Mouse (Mus musculus): Measurements from ENCODE around the gene Gramd1a. TPM values are rescaled to one million over a fixed set of nuclear protein-coding genes. Genes with fewer than 3 reads are reported as not detected.

Gene Gramd1a
- total RNA-seq, 2 experiments from 2014 or later: 123 to 134 TPM

DNA sequence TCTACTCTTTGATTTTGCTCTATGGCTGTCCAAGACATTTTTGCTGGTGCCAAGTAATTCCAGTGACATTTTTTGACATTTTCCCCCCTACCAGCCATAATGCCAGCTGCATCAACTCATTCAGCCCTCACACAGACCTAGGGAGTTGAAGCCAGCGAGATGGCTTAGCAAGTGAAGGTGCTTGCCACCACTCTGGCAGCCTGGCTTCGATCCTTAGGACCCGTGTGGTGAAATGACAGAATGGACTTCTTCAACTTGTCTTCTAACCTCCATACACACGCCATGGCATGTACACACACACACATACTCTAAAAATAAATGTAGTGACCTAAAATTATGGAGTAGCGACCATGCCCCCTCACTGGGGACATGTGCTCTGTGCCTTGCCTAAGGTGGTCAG, 31.3 kb downstream of the Gramd1a start:
- DNase-seq (ENCODE audit: low spot score in 2 of 2): no peak

GRCm38 (mm10) chr7:31123697-31124096, 32.0 kb downstream of the Gramd1a start:
- no peak for DNase-seq (ENCODE audit: low spot score in 2 of 2)

DNA sequence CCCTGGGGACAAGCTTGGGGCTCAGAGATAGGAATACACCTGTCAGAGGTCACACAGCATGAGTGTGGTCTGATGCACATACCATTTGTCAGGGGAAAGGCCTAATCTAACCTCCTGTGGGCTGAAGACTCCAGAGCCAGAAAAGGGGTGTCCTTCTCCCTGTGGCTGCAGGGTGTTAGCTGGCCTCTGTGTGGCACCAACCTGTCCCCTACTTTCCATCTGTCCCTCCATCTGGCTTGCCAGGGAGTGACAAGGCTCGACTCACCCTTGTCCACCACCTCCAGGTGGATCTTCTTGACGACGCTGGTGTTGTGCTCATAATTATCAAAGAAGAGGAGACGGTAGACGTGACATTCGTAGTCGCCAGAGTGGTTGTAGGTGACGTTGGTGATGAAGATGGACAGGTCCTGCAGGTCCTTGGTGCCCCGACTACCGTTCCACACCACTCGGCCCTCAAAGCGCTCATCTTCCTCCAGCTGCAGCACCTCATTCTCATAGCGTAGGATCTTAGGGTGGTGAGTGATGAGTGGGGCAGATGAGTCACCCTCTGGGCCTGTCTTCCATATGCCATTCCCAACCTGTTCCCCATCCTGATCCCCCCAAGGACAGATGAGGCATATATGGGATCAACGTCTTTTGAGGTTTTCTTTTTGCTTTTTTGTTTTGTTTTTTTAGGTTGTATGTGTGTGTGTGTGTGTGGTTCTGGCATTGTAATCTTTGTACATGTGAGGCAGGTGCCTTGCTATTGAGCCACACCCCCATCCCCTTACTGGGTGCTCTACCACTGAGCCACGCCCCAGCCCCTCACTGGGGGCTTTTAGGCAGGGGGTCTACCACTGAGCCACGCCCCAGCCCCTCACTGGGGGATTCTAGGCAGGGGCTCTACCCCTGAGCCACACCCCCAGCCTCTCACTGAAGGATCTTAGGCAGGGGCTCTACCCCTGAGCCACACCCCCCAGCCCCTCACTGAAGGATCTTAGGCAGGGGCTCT, 32.8 kb downstream of the Gramd1a start:
- DNase-seq (ENCODE audit: low spot score in 2 of 2): no peak

DNA sequence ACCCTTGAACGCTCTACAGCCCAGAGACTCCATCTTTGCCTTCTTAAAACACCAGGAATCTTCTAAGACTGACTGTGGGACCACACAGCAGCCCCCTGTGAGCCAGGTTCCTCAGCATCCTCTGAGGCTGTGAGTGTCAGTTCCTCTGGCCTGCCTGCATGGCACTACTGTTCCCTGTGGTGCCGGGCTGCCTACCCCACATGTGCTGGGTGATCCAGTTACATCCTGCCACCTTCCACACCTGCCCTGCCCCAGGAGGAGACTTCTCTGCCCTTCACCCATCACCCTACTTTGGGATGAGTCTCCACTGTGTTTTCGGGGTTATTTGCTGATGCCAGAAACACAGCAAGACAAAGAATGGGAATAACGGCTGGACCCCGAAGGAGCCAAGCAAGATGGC, 36.1 kb downstream of the Gramd1a start:
- no peak for DNase-seq (ENCODE audit: low spot score in 2 of 2)

- no peak for DNase-seq (ENCODE audit: low spot score in 2 of 2)
Observed at GRCm38 (mm10) chr7:31118486-31118885, 37.2 kb downstream of the Gramd1a start.

GRCm38 (mm10) chr7:31117465-31117864, 38.2 kb downstream of the Gramd1a start:
- peak in 1 of 2 experiments; percentile 70 for DNase-seq (ENCODE audit: low spot score in 2 of 2)

DNA sequence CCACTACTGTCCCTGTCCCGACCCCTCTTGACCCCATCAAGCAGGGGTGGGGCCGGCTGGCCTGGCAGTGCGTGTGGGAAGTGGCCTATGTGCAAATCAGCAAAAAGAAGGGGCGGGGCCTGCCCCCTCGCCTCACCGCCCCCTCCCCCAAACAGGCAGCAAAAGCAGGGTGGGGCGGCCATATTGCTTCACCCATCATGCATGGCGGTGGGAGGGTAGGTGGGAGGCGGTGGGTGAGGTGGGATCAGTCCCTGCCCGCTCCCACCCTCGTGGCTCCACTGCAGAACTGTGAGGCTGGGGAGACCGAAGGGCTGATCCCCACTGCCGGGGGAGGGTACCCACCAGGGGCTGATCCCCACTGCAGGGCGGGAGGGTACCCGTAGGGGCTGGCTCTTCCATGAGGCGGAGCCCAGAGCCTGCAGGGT, 39.0 kb downstream of the Gramd1a start:
- no peak for DNase-seq (ENCODE audit: low spot score in 2 of 2)

DNA sequence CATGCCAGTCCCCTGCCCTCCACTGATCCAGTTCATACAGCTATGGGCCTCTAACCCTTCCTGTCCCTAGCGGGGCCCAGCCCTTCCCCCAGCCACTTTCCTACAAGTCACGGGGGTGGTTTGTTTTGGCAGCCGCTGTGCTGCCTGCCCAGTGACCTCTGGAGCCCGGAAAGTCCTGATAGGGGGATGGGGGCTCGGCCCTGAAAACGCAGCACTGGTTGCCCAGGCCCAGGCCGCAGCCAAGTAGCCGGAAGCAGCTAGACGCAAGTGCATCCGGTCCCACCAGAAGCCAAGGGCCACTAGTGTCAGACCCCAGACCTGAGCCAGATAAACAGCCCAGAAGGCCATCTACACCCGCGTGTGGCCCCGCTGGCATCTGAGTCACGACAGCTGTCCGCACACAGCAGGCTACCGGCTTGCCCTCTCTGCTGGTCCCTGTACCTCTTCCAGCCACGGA, 40.1 kb downstream of the Gramd1a start:
- no peak for DNase-seq (ENCODE audit: low spot score in 2 of 2)

GRCm38 (mm10) chr7:31115182-31115581, 40.5 kb downstream of the Gramd1a start, which contains the start of gene Hpn:
Gene Hpn (minus strand): TSS chr7:31115290.
- DNase-seq (ENCODE audit: low spot score in 2 of 2): no peak

DNA sequence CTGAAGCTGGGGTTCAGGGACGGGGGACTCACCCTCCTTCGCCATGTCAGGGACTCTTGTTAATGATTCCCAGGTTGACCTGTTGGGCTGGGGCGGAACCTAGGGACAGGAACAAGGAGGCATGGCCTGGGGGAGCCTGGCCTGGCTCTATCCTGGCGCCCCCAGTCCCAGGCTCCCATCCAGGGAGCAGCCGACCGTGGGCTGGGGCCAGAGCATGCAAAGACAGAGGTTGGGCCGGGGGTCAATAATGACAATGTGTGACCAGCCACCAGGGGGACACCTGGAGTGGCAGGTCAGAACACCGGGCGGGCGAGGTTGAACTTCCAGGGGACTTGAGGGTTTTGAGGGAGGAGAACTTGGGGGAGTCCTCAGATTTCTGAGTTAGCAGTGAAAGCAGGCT, 41.0 kb downstream of the Gramd1a start:
- DNase-seq (ENCODE audit: low spot score in 2 of 2): no peak

DNA sequence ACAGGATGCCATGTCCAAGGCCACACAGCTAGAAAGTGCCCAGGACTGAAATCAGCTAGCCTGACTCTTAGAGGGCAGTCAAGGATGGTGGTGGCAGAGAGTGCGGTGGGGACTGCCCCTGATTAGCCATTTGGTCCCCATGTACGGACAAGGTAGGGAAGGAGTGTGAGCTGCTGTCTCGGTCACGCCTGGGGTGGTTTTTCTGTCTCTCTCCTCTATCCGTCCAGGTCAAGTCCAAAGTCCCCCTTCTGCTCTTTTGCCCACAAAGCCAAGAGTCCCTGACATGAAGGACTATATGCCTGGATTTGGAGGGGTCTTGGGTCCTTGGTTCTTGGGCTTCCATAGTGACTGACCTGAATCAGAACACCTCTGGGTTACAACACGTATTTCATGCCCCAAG, 41.9 kb downstream of the Gramd1a start:
- no peak for DNase-seq (ENCODE audit: low spot score in 2 of 2)

DNA sequence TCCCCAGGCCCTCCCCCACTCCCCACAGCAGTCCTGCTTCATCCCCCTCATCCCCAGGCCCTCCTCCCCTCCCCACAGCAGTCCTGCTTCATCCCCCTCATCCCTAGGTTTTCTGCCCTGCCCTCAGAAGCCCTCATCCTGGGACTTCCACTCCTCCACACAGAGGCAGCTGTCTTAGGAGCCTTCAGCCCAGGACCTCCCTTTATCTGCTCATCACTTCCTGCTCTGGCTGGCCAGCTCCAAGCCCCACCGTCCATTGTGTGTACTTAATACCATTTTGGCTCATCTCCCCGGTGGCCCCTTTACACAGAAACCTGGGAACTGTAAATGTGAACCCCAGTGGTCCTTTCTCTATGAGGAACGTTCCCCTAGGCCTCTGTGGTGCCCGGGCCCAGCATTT, 43.7 kb downstream of the Gramd1a start:
- DNase-seq (ENCODE audit: low spot score in 2 of 2): no peak

GRCm38 (mm10) chr7:31110861-31111385, 44.8 kb downstream of the Gramd1a start:
- DNase-seq (ENCODE audit: low spot score in 2 of 2): no peak

DNA sequence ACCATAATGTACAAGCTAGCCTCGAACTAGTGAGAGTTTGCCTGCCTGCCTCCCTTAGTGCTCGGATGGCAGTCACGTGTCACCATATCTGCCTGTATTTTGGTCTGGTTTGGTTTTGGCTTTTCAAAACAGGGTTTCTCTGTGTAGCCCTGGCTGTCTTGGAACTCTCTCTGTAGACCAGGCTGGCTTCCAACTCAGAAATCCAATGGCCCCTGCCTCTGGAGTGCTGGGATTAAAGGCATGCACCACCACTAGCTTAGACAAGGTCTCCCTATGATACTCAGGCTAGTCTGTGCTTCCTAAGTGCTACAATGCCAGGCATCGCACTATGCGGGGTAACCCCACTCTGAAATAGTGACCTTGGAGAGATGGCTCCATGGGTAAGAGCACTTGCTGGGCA, 45.9 kb downstream of the Gramd1a start:
- no peak for DNase-seq (ENCODE audit: low spot score in 2 of 2)

DNA sequence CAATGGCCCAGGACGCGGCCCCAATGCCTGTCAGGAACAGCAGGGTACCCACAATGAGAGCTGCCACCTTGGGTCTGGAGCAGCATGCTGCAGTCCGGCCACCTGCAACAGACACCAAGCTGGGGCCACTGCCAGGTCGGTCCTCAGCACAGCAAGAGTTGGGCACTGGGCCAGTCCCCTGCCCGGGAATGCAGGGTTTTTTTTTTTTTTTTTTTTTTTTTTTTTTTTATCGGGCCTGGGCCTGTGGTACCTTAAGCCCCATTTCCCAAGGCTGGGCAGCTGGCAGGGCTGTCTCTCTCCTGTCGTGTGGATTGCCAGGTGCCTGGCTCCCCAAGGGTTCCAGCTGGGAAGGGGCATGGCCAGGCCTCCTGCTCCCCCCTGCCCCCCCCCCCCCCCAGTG, 46.6 kb downstream of the Gramd1a start:
- DNase-seq (ENCODE audit: low spot score in 2 of 2): no peak

- DNase-seq (ENCODE audit: low spot score in 2 of 2): no peak
Observed at GRCm38 (mm10) chr7:31107781-31108180, 47.9 kb downstream of the Gramd1a start.

- no peak for DNase-seq (ENCODE audit: low spot score in 2 of 2)
Observed at GRCm38 (mm10) chr7:31106166-31106565, 49.5 kb downstream of the Gramd1a start.

GRCm38 (mm10) chr7:31105061-31105768, 50.5 kb downstream of the Gramd1a start:
- DNase-seq (ENCODE audit: low spot score in 2 of 2): no peak

DNA sequence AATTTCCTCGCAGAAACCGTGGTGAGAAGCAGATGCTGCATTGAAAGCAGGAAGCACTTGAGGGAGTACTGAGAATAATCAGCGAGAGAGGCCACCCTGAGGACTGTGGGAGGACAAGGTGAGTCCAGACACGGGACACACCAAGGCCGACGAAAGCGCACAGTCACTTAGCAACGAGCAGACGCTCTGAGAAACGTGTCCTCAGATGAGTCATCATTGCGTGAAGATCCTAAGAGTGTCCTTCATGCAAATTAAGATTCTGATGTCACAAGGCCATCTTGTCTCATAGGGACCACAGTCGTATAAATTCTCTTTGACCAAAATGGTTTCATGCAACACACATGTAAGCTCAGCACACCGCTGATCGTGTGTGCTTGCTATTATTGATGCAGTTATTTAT, 54.9 kb downstream of the Gramd1a start:
- no peak for DNase-seq (ENCODE audit: low spot score in 2 of 2)

- DNase-seq (ENCODE audit: low spot score in 2 of 2): no peak
Observed at GRCm38 (mm10) chr7:31099612-31099982, 56.1 kb downstream of the Gramd1a start.

GRCm38 (mm10) chr7:31098697-31099611, 56.7 kb downstream of the Gramd1a start:
- no peak for DNase-seq (ENCODE audit: low spot score in 2 of 2)
